Mouse (Mus musculus): ENCODE measurements around the gene Rab23. TPM values are rescaled to one million over a fixed set of nuclear protein-coding genes. Genes with fewer than 3 reads are reported as not detected.
"Not testable (repeated sequence)": the region's sequence is repeated elsewhere in the genome, so short reads cannot be mapped to it uniquely, and the experiment has no call there.

The Rab23 gene
- polyA plus RNA-seq, 1 experiment from 2014 or later = 35.2 TPM

DNA sequence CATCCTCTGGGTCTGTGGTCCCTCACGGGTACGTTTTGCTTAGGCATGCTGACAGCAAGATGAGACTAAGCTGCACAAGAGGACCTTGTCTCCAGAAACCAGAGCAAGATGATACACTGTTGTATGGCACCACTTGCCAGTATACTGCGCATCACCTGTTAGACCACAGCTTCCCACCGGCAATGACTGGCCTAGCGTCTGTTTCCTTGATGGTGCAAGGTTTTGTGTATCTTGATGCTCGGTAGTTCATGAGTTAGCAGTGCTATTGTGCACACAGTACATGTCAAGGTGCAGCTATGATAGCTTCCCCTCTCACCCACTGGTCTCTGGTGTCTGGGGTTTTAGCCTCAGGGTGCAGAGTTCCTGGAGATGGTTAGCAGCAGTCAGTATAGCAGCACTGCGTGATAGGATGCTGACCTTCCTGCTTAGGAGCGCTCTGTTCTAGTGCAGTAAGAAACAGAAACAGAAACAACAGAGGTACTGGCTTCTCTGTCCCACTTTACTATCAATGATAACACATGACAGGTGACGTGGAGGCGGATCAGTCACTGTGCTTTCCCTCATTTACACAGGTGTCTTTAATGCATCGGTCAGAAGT is 19.1 kb downstream of the Rab23 start:
- no peak overlapping the region for H3K27ac ChIP-seq (replicated peaks)
- no peak for DNase-seq (ENCODE audit: low spot score)
- no peak overlapping the region for H3K4me3 ChIP-seq
- no peaks in the 10 kb centered on the region for H3K27me3 ChIP-seq (replicated peaks; ENCODE audit: low read depth, poor library complexity, severe bottlenecking)
- no peaks in the 10 kb centered on the region for H3K4me1 ChIP-seq
- WGBS = 87% methylated on average over 11 of the region's 11 CpGs
- peaks cover 90% of the 10 kb centered on the region for H3K36me3 ChIP-seq (replicated peaks)
- no peaks in the 10 kb centered on the region for H3K9me3 ChIP-seq

DNA sequence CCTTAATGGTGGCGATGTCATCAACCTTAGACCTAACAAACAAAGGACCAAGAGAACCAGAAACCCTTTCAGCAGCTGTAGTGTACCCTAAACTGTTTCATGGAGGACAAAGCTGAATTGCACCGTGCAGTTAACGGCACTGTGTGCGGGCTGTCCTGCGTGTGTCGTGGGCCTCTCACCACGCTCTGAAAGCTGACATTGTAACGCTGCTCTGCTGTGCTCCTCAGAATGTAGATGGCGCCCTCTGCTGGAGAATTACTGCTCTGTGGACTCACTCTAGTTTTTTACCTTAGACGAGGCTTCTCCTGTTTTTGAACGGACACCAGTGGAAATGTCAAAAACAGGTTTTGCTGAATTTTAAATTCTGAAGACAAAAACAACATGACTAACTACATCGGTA is 19.6 kb downstream of the Rab23 start:
- no peaks in the 10 kb centered on the region for H3K4me1 ChIP-seq
- H3K9me3 ChIP-seq = no peaks in the 10 kb centered on the region
- H3K36me3 ChIP-seq (replicated peaks) = peaks cover 90% of the 10 kb centered on the region
- no peaks in the 10 kb centered on the region for H3K27me3 ChIP-seq (replicated peaks; ENCODE audit: low read depth, poor library complexity, severe bottlenecking)
- no peak overlapping the region for H3K27ac ChIP-seq (replicated peaks)
- DNase-seq (ENCODE audit: low spot score) = peak; percentile 80
- WGBS = 41% methylated on average over 12 of the region's 12 CpGs
- no peak overlapping the region for H3K4me3 ChIP-seq

DNA sequence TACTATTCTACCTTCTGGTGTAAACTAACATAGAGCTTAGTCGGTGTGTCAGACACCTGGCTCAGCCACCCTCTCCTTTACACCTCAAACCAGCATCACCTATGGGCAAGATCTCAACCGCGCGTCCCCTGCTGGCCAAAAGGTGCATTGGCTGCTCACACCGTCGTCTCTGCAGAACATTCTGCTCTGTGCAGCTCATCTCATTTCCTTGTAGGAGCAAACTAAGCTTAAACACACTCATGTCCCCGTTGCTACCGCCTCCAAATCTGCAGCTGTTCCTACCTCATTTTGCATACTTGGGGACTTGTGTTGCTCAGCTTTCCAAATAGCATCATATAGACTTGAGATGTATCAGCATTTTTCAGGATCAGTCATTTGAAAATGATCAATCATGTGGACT is 23.2 kb downstream of the Rab23 start:
- WGBS = 18% methylated on average over 8 of the region's 8 CpGs
- Histone ChIP-seq H3K36me3 (replicated peaks) (peaks cover 88% of the 10 kb centered on the region), H3K9me3 (no peaks in the 10 kb centered on the region), H3K4me3 (no peak overlapping the region), H3K27ac (replicated peaks) (no peak overlapping the region), H3K4me1 (no peaks in the 10 kb centered on the region), H3K27me3 (replicated peaks; ENCODE audit: low read depth, poor library complexity, severe bottlenecking) (no peaks in the 10 kb centered on the region)
- peak; percentile 57 for DNase-seq (ENCODE audit: low spot score)

DNA sequence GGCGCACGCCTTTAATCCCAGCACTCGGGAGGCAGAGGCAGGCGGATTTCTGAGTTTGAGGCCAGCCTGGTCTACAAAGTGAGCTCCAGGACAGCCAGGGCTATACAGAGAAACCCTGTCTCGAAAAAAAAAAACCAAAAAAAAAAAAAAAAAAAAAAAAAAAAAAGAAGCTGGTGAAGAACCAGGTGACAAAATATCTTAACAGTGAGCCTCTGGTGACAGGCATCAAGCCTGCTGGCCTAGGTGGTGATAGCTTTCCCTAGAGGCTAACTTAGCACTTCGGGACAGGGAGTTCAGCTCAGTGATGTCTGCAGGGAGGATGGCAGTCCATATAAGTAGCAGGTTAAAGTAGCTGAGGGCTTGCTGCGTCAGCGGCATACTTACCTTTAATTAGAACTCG is 25.1 kb downstream of the Rab23 start:
- WGBS = 95% methylated on average over 9 of the region's 9 CpGs
- not testable (repeated sequence) for H3K4me1 ChIP-seq; H3K27me3 ChIP-seq (replicated peaks; ENCODE audit: low read depth, poor library complexity, severe bottlenecking); H3K9me3 ChIP-seq; DNase-seq (ENCODE audit: low spot score); H3K27ac ChIP-seq (replicated peaks); H3K4me3 ChIP-seq
- peaks cover 86% of the 10 kb centered on the region for H3K36me3 ChIP-seq (replicated peaks)

DNA sequence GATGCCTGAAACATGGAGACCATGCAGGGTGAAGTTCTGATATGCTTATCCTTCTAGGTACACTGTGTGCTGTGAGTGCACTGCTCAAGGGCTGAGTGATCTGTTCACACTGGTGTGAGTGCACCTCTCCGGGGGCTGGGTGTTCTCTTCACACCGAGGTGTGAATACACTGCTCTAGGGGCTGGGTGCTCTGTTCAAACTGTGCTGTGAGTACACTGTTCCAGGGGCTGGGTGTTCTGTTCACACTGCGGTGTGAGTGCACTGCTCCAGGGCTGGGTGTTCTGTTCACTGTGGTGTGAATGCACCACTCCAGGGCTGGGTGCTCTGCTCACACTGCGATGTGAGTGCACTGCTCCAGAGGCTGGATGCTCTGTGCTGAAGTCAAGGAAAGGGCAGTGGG is 26.2 kb downstream of the Rab23 start:
- Histone ChIP-seq H3K36me3 (replicated peaks) (peaks cover 79% of the 10 kb centered on the region), H3K4me3 (no peak overlapping the region), H3K9me3 (no peaks in the 10 kb centered on the region), H3K27me3 (replicated peaks; ENCODE audit: low read depth, poor library complexity, severe bottlenecking) (no peaks in the 10 kb centered on the region), H3K4me1 (no peaks in the 10 kb centered on the region), H3K27ac (replicated peaks) (no peak overlapping the region)
- WGBS = 96% methylated on average over 4 of the region's 4 CpGs
- DNase-seq (ENCODE audit: low spot score) = no peak

DNA sequence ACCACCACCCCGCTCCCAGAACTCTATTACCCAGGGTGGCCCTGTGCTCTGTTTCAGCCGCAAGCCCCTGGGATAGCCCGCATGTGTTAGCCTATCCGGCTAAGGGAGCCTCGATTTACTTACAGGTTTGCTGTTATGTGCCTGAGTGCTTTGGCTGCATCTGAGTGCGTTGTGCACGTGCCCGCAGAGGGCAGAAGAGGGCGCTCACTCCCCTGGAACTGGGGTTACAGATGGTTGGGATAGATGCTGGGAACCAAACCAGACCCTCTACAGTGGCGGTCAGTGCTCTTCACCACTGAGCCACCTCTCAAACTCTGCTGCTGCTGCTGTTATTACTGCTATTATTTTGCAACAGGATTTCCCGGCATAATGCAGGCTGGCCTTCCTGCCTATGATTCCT is 29.4 kb downstream of the Rab23 start:
- Histone ChIP-seq H3K4me1 (no peaks in the 10 kb centered on the region), H3K9me3 (no peaks in the 10 kb centered on the region), H3K27ac (replicated peaks) (no peak overlapping the region), H3K4me3 (no peak overlapping the region), H3K27me3 (replicated peaks; ENCODE audit: low read depth, poor library complexity, severe bottlenecking) (no peaks in the 10 kb centered on the region), H3K36me3 (replicated peaks) (peaks cover 82% of the 10 kb centered on the region)
- WGBS = 94% methylated on average over 11 of the region's 11 CpGs
- no peak for DNase-seq (ENCODE audit: low spot score)

DNA sequence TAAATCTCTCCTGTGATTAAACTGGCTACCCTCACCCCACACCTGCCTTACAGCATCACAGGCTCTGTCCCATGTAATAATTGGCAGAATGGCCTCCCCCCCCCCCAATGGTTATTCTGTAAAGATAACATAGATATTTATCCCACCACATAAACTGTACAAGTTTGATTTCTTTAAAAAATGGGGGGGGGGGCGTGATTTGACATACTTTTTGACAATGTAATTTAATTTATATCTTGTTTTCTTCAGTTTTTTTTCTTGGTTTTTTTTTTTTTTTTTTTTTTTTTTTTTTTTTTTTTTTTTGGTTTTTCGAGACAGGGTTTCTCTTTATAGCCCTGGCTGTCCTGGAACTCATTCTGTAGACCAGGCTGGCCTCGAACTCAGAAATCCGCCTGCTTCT is 30.0 kb downstream of the Rab23 start:
- H3K4me1 ChIP-seq; H3K4me3 ChIP-seq; H3K9me3 ChIP-seq; H3K27me3 ChIP-seq (replicated peaks; ENCODE audit: low read depth, poor library complexity, severe bottlenecking); DNase-seq (ENCODE audit: low spot score); H3K27ac ChIP-seq (replicated peaks): not testable (repeated sequence)
- WGBS = 85% methylated on average over 4 of the region's 4 CpGs
- peaks cover 83% of the 10 kb centered on the region for H3K36me3 ChIP-seq (replicated peaks)

DNA sequence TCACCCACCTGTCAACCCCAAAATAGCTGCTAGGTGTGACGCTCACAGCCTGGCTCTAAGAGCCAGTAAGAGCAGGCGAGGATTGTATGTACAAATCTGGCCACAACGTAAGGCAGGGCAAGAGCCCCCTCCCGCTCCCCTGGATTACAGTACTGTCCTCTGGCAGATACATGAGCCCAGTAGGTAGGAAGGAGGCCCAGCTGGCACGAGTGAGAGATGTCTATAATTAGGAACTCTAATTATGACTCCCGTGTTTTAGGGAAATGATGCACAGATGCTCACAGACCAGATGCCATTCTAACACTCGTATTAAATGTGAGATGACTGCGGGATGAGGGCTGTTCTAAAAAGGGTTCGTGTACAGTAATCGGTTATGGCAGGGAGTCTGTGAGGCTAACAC is 31.6 kb downstream of the Rab23 start:
- Histone ChIP-seq H3K9me3 (no peaks in the 10 kb centered on the region), H3K27me3 (replicated peaks; ENCODE audit: low read depth, poor library complexity, severe bottlenecking) (no peaks in the 10 kb centered on the region), H3K36me3 (replicated peaks) (peaks cover 72% of the 10 kb centered on the region), H3K4me1 (peaks cover 9% of the 10 kb centered on the region), H3K27ac (replicated peaks) (no peak overlapping the region), H3K4me3 (no peak overlapping the region)
- no peak for DNase-seq (ENCODE audit: low spot score)
- 90% methylated on average over 10 of the region's 10 CpGs for WGBS

DNA sequence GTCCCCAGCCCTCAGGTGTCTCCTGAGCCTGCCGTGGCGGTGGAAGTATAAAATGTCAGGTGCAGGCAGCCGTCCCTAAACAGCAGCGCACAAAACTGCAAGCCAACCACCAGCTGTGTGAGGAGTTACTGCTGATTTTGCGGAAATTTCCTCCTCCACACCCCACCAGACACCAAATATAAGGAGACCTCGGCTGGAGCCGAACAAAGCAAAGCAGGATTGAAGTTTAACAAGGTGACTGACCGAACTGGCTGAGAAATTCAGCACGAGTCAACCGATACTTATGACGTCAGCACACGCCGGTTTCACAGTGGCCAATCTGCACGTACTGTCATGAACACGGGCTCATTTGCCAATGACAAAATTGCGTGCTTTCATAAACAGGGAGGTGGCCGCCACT is 34.4 kb downstream of the Rab23 start:
- H3K4me1 ChIP-seq = peaks cover 30% of the 10 kb centered on the region
- H3K36me3 ChIP-seq (replicated peaks) = peaks cover 44% of the 10 kb centered on the region

DNA sequence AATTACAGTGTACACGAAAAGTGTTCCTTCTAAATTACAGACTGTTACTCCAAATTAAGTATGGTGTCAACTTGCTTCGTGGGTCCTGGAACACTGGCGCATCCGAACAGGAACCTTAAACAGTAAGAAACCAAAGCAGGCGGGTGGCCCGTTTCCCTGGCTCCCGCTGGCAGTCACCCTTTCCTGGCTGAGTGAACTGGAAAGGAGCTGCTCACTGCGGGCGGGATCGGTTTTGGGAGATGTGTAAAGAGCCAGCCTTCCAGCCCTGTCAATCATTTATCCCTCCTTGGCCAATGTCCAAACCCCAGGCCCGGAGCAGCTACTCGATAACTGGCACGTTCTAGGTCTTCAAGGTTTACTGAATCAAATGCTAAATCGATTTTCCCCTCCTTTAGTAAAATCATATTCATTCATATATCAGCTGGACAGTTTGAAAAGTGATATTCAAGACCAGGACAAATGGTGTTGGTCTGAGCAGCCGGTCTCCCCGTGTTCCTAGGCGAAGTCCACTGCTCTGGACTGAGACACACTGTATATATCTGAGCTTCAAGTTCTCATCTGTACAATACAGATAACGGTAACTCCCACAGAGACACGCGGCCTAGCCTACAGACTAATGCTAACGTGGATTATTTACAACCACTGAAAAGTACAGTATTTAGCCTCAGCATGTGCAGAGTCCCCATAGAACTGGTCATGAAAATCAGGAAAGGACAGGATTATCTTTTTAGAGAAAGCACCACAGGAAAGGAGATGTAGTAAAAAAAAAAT is 35.5 kb downstream of the Rab23 start:
- no peaks in the 10 kb centered on the region for H3K27me3 ChIP-seq (replicated peaks; ENCODE audit: low read depth, poor library complexity, severe bottlenecking)
- no peak for DNase-seq (ENCODE audit: low spot score)
- peaks cover 30% of the 10 kb centered on the region for H3K4me1 ChIP-seq
- WGBS = 94% methylated on average over 21 of the region's 21 CpGs
- no peak overlapping the region for H3K27ac ChIP-seq (replicated peaks)
- no peaks in the 10 kb centered on the region for H3K9me3 ChIP-seq
- H3K36me3 ChIP-seq (replicated peaks) = peaks cover 46% of the 10 kb centered on the region
- H3K4me3 ChIP-seq = no peak overlapping the region

More for the DNA sequence above, 34.4 kb downstream of the Rab23 start:
- Histone ChIP-seq H3K27me3 (replicated peaks; ENCODE audit: low read depth, poor library complexity, severe bottlenecking) (no peaks in the 10 kb centered on the region), H3K9me3 (no peaks in the 10 kb centered on the region), H3K27ac (replicated peaks) (no peak overlapping the region), H3K4me3 (no peak overlapping the region)
- WGBS = 95% methylated on average over 17 of the region's 17 CpGs
- DNase-seq (ENCODE audit: low spot score) = no peak

DNA sequence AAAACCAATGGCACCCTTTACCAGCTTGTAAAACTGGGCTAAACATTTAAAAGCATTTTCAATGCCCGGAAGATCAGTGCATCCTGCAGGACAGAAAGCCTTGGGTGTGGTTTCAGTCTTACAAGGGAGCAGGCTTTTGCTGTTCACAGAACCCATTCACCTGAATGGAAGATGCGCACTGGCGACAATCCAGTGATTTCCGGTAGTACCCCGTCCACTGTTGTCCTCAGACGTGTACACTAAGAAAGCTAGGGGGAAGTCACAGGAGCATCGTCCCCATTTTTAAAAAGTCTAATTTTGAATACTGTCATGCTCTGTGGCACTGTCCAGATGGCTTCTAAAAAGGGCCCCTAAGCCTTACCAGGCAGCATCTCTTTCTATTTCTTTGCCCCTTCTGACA is 36.1 kb downstream of the Rab23 start:
- no peak for DNase-seq (ENCODE audit: low spot score)
- Histone ChIP-seq H3K9me3 (no peaks in the 10 kb centered on the region), H3K4me1 (peaks cover 30% of the 10 kb centered on the region), H3K36me3 (replicated peaks) (peaks cover 49% of the 10 kb centered on the region), H3K4me3 (peak overlapping the region; percentile 80), H3K27ac (replicated peaks) (no peak overlapping the region), H3K27me3 (replicated peaks; ENCODE audit: low read depth, poor library complexity, severe bottlenecking) (no peaks in the 10 kb centered on the region)
- WGBS = 87% methylated on average over 7 of the region's 7 CpGs

DNA sequence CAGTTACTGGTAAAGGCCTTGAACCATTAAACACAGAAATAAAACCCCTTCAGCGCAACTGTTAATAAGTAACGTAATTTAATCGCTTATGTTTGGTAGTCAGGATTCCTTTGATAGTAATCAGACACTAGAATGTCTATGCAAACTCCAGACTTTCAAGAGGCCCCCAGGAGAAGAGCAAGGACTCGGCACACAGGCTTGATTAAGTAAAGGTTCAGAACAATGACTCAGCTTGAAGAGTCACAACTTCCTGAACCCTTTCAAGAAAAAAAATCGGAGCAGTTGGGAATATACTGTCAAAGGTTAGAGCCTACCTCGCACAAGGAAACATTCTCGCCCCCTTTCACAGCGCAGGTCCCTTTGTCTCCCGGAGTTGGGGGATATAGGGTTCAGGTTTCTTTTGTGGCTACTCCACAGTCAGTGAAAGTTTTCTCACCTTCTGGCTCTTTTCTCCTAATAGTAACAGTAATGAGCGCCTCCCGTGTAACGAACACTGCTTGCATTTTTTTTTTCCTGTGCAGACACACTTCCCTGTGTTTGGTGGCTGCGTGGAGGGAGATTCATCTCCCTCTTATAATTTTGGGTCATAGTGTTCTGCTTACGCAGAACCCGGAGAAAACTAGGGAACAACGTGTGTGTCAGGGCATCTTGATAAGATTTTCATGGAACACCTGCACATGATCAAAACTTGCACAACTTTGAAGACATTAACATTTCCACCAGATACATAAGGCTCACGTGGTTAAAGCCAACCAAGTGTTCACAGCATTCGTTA is 36.8 kb downstream of the Rab23 start:
- WGBS = 34% methylated on average over 18 of the region's 18 CpGs

DNA sequence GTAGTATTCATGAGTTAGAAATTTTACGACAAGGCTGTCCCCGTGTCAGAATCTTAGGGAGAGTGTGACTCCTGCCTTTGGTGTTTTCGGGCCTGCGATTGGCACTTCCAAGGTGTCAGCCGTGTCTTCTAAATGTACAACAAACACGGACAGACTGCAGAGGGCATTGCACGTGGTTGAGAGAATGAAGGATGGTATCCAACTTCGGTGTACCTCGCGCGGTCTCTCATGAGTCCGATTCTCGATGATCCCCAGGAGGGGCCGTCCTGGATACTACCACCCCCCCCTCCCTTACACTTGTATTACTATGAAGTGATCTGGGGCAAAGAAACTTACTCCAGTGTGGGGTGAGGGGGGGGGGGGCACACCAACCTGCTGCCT is 37.3 kb downstream of the Rab23 start:
- H3K9me3 ChIP-seq = no peaks in the 10 kb centered on the region
- no peak for DNase-seq (ENCODE audit: low spot score)
- 11% methylated on average over 14 of the region's 14 CpGs for WGBS
- H3K4me1 ChIP-seq = peaks cover 30% of the 10 kb centered on the region
- H3K4me3 ChIP-seq = peak overlapping the region; percentile 80
- peaks cover 52% of the 10 kb centered on the region for H3K36me3 ChIP-seq (replicated peaks)
- H3K27ac ChIP-seq (replicated peaks) = peak overlapping the region; percentile 93
- H3K27me3 ChIP-seq (replicated peaks; ENCODE audit: low read depth, poor library complexity, severe bottlenecking) = no peaks in the 10 kb centered on the region

More for the DNA sequence above, 36.8 kb downstream of the Rab23 start:
- Histone ChIP-seq H3K27ac (replicated peaks) (peak overlapping the region; percentile 93), H3K36me3 (replicated peaks) (peaks cover 49% of the 10 kb centered on the region), H3K4me3 (peak overlapping the region; percentile 80), H3K4me1 (peaks cover 30% of the 10 kb centered on the region), H3K27me3 (replicated peaks; ENCODE audit: low read depth, poor library complexity, severe bottlenecking) (no peaks in the 10 kb centered on the region), H3K9me3 (no peaks in the 10 kb centered on the region)
- DNase-seq (ENCODE audit: low spot score) = peak; percentile 21

Data from embryonic facial prominence, embryonic 10.5 days (tissue).